Mouse (Mus musculus) heart, embryonic 12.5 days (tissue): Measurements from ENCODE around the gene Ppil1. TPM values are rescaled to one million over a fixed set of nuclear protein-coding genes. Genes with fewer than 3 reads are reported as not detected.

ENCODE experiments used
- polyA plus RNA-seq: library from polyadenylated mRNA; unstranded; fragments of >200 nt; fragmentation: Nextera tagmentation; extraction: Ambion mirVana; gene quantifications from 2 replicates; pipeline ENCODE4 v1.2.1, GENCODE M21; 2016

Ppil1 gene
- polyA plus RNA-seq, 1 experiment from 2014 or later: 112 TPM

Other genes with a start within 250 kb of the Ppil1 start
- gene Srsf3, start 231.6 kb downstream of the Ppil1 start, polyA plus RNA-seq: 406 and 412 TPM in 2 replicates
- 43.2 and 45.3 TPM in 2 replicates for gene Cdkn1a, start 173.2 kb downstream of the Ppil1 start, polyA plus RNA-seq
- 0.13 TPM in 1 of 2 replicates, not detected in the other for gene Rab44, start 150.0 kb downstream of the Ppil1 start, polyA plus RNA-seq
- 20.4 and 24.1 TPM in 2 replicates for gene Cpne5, start 26.0 kb downstream of the Ppil1 start, polyA plus RNA-seq
- gene BC004004, start 4.6 kb upstream of the Ppil1 start, polyA plus RNA-seq: 80.0 and 87.6 TPM in 2 replicates
- 4.0 and 4.5 TPM in 2 replicates for gene Pi16, start 53.5 kb upstream of the Ppil1 start, polyA plus RNA-seq
- gene Mtch1, start 83.7 kb upstream of the Ppil1 start, polyA plus RNA-seq: 317 and 330 TPM in 2 replicates
- 2.0 and 2.1 TPM in 2 replicates for gene Fgd2, start 96.7 kb upstream of the Ppil1 start, polyA plus RNA-seq
- 25.1 and 27.0 TPM in 2 replicates for gene Pim1, start 226.6 kb upstream of the Ppil1 start, polyA plus RNA-seq